27 mouse cellular contexts compared by ENCODE assay signal in the genomic region with DNA sequence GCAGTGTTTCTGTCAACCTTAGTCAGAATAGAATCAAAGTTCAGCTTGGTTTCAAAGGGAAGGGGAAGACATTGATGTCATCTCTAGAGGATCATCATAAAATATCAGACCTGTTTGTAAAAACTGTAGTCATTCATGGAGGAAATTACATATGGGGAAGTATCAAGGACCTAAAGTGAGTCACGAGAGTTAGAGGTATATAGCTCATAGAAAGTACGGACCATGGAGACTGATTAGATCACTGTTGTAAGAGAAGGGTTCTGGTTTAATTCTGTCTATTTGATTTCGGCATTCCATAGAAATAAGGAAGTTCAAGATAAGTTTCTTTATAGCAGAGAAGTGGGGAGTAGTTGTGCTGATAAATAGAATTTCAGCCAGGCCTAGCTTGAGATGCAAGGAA.
A peak's percentile ranks its signal among the peaks of the same experiment; 100 is the strongest.
DNase-seq lines count a peak whose midpoint lies in the region; ATAC-seq and TF ChIP-seq lines count a peak whose summit lies in the region.
"Had no signal": no experiment of that assay in that cellular context is flagged by ENCODE, and none has a peak within 500 bp of the region (broad histone marks: within the 10 kb centered on the region; RNA-seq: fewer than 3 reads in every experiment).

No protein-coding gene starts in this region.

- no peaks in the 10 kb centered on the region for H3K79me2 ChIP-seq in MEL (ENCODE audit: control insufficient read depth, insufficient read depth, low read length, poor library complexity)

- H3K4me3 ChIP-seq in MEL (ENCODE audit: control insufficient read depth in 1 of 2, insufficient read depth in 1 of 2, low read depth in 2 of 2, low read length in 2 of 2) = no peak overlapping the region
- no peak overlapping the region for H3K4me3 ChIP-seq in hindbrain, embryonic 12.5 days
- no peak overlapping the region for H3K4me3 ChIP-seq in stomach, postnatal 0 days (ENCODE audit: low read depth, low read length)
- H3K4me3 ChIP-seq in forebrain, embryonic 15.5 days = no peak overlapping the region
- H3K4me3 ChIP-seq: embryonic facial prominence, embryonic 10.5 days; embryonic facial prominence, embryonic 12.5 days; erythroblast, embryonic 14.5 days; forebrain, embryonic 10.5 days; forebrain, embryonic 12.5 days had no signal

- H3K4me2 ChIP-seq in hindbrain, embryonic 12.5 days (replicated peaks) = no peak overlapping the region
- H3K4me2 ChIP-seq in stomach, postnatal 0 days (replicated peaks; ENCODE audit: low read depth) = no peak overlapping the region
- H3K4me2 ChIP-seq in forebrain, embryonic 15.5 days (replicated peaks) = no peak overlapping the region
- H3K4me2 ChIP-seq: embryonic facial prominence, embryonic 12.5 days; forebrain, embryonic 12.5 days had no signal

- no peak for TF ChIP-seq CTCF in MEL (IDR thresholded peaks at IDR 0.05 in 2 of 3, conservative IDR thresholded peaks at IDR 0.05 in 1 of 3; ENCODE audit: control insufficient read depth in 1 of 3, insufficient read depth in 1 of 3, low read depth in 2 of 3, low read length in 3 of 3, poor library complexity in 1 of 3, severe bottlenecking in 1 of 3)
- no peak for TF ChIP-seq CTCF in stomach, postnatal 0 days (IDR thresholded peaks at IDR 0.05; ENCODE audit: low read depth)

- TF ChIP-seq EP300 in MEL (IDR thresholded peaks at IDR 0.05; ENCODE audit: low read depth in 1 of 2, low read length in 2 of 2) = no peak
- no peak for TF ChIP-seq EP300 in stomach, postnatal 0 days (optimal IDR thresholded peaks at IDR 0.05)

- TF ChIP-seq POLR2A in MEL (IDR thresholded peaks at IDR 0.05; ENCODE audit: control insufficient read depth in 1 of 2, insufficient read depth in 1 of 2, low read depth in 1 of 2, low read length in 2 of 2, poor library complexity in 1 of 2) = no peak

- no peak overlapping the region for H3K27ac ChIP-seq in MEL (ENCODE audit: control insufficient read depth, low read depth, low read length)
- H3K27ac ChIP-seq in hindbrain, embryonic 12.5 days = no peak overlapping the region
- no peak overlapping the region for H3K27ac ChIP-seq in stomach, postnatal 0 days (replicated peaks)
- H3K27ac ChIP-seq in forebrain, embryonic 15.5 days (replicated peaks) = no peak overlapping the region
- H3K27ac ChIP-seq: embryonic facial prominence, embryonic 10.5 days; embryonic facial prominence, embryonic 12.5 days; forebrain, embryonic 10.5 days; forebrain, embryonic 12.5 days had no signal

- WGBS in hindbrain, embryonic 12.5 days = 95% methylated on average over 3 of the region's 3 CpGs
- 83% methylated on average over 3 of the region's 3 CpGs for WGBS in stomach, postnatal 0 days
- 90% methylated on average over 3 of the region's 3 CpGs for WGBS in forebrain, embryonic 15.5 days

- no peaks in the 10 kb centered on the region for H3K4me1 ChIP-seq in MEL (ENCODE audit: control insufficient read depth in 1 of 2, insufficient read depth in 2 of 2, low read length in 2 of 2)
- H3K4me1 ChIP-seq in hindbrain, embryonic 12.5 days = no peaks in the 10 kb centered on the region
- H3K4me1 ChIP-seq in stomach, postnatal 0 days (replicated peaks; ENCODE audit: control insufficient read depth, insufficient read depth) = no peaks in the 10 kb centered on the region
- no peaks in the 10 kb centered on the region for H3K4me1 ChIP-seq in forebrain, embryonic 15.5 days
- H3K4me1 ChIP-seq: embryonic facial prominence, embryonic 10.5 days; embryonic facial prominence, embryonic 12.5 days; forebrain, embryonic 10.5 days; forebrain, embryonic 12.5 days had no signal

- DNase-seq in MEL (ENCODE audit: low read depth, low spot score) = peak; percentile 7
- DNase-seq in layer of hippocampus, postnatal 10 days (ENCODE audit: low spot score in 2 of 2) = no peak
- DNase-seq in stomach, postnatal 0 days (ENCODE audit: low spot score) = no peak
- DNase-seq: adrenal gland, adult 2 months; adrenal gland, postnatal 10 days; adrenal gland, postnatal 25 days; B cell, adult 2 months; cerebellum, adult 11 months; cerebellum, adult 18-20 months; cerebellum, adult 8-10 months; cerebellum, adult 9-11 months; cerebellum, postnatal 14 days; cerebellum, postnatal 36 days; forebrain, postnatal 0 days had no signal

- H3K9me3 ChIP-seq in MEL (replicated peaks; ENCODE audit: insufficient read depth, low read length) = no peaks in the 10 kb centered on the region
- H3K9me3 ChIP-seq in hindbrain, embryonic 12.5 days (replicated peaks) = no peaks in the 10 kb centered on the region
- H3K9me3 ChIP-seq in stomach, postnatal 0 days (ENCODE audit: control insufficient read depth, low read length) = no peaks in the 10 kb centered on the region
- no peaks in the 10 kb centered on the region for H3K9me3 ChIP-seq in forebrain, embryonic 15.5 days
- H3K9me3 ChIP-seq: embryonic facial prominence, embryonic 10.5 days; embryonic facial prominence, embryonic 12.5 days; forebrain, embryonic 10.5 days; forebrain, embryonic 12.5 days; G1E had no signal

- no peaks in the 10 kb centered on the region for H3K36me3 ChIP-seq in MEL (ENCODE audit: control insufficient read depth in 1 of 2, insufficient read depth in 2 of 2, low read length in 2 of 2)
- H3K36me3 ChIP-seq in hindbrain, embryonic 12.5 days = no peaks in the 10 kb centered on the region
- H3K36me3 ChIP-seq in stomach, postnatal 0 days (ENCODE audit: control insufficient read depth, insufficient read depth, low read length) = no peaks in the 10 kb centered on the region
- no peaks in the 10 kb centered on the region for H3K36me3 ChIP-seq in forebrain, embryonic 15.5 days
- H3K36me3 ChIP-seq: embryonic facial prominence, embryonic 10.5 days; embryonic facial prominence, embryonic 12.5 days; forebrain, embryonic 10.5 days; forebrain, embryonic 12.5 days; G1E had no signal

- no peaks in the 10 kb centered on the region for H3K27me3 ChIP-seq in MEL (ENCODE audit: control insufficient read depth in 1 of 2, insufficient read depth in 2 of 2, low read length in 2 of 2)
- no peaks in the 10 kb centered on the region for H3K27me3 ChIP-seq in hindbrain, embryonic 12.5 days
- no peaks in the 10 kb centered on the region for H3K27me3 ChIP-seq in stomach, postnatal 0 days (ENCODE audit: control insufficient read depth, insufficient read depth, low read length)
- H3K27me3 ChIP-seq in forebrain, embryonic 15.5 days = no peaks in the 10 kb centered on the region
- H3K27me3 ChIP-seq: CH12.LX; embryonic facial prominence, embryonic 12.5 days; forebrain, embryonic 12.5 days had no signal

- TF ChIP-seq RAD21 in MEL (IDR thresholded peaks at IDR 0.05; ENCODE audit: low read depth, low read length) = no peak

- no peak overlapping the region for H3K9ac ChIP-seq in MEL (ENCODE audit: control insufficient read depth, low read depth, low read length, poor library complexity, severe bottlenecking)
- H3K9ac ChIP-seq in hindbrain, embryonic 12.5 days = no peak overlapping the region
- no peak overlapping the region for H3K9ac ChIP-seq in stomach, postnatal 0 days (ENCODE audit: low read length)
- no peak overlapping the region for H3K9ac ChIP-seq in forebrain, embryonic 15.5 days (replicated peaks)
- H3K9ac ChIP-seq: embryonic facial prominence, embryonic 12.5 days; forebrain, embryonic 12.5 days; forebrain, postnatal 0 days had no signal

- peak; percentile 71 for ATAC-seq in granulocyte monocyte progenitor cell, adult 5-6 weeks (replicated peaks; ENCODE audit: poor library complexity, severe bottlenecking)
- peak; percentile 45 for ATAC-seq in megakaryocyte progenitor cell, adult 5-6 weeks (replicated peaks; ENCODE audit: poor library complexity)
- ATAC-seq in hindbrain, embryonic 12.5 days (ENCODE audit: low FRiP score) = no peak
- no peak for ATAC-seq in stomach, postnatal 0 days (ENCODE audit: low FRiP score, low TSS enrichment)
- no peak for ATAC-seq in forebrain, embryonic 15.5 days (replicated peaks)
- ATAC-seq: CD4-positive, CD25-positive, alpha-beta regulatory T cell, adult 4 months; forebrain, embryonic 14.5 days; forebrain, postnatal 0 days had no signal

TF ChIP-seq in MEL, 35 proteins besides CTCF, POLR2A, EP300 and RAD21:
- no peak for TF ChIP-seq POLR2AphosphoS2 (IDR thresholded peaks at IDR 0.05; ENCODE audit: low read length)
- TF ChIP-seq ELF1 (IDR thresholded peaks at IDR 0.05; ENCODE audit: low read depth, low read length) = no peak
- no peak for TF ChIP-seq KAT2A (conservative IDR thresholded peaks at IDR 0.05; ENCODE audit: low read depth, low read length)
- no peak for TF ChIP-seq NRF1 (IDR thresholded peaks at IDR 0.05; ENCODE audit: insufficient read depth, low read depth, low read length, poor library complexity, severe bottlenecking)
- no peak for TF ChIP-seq MEF2A (IDR thresholded peaks at IDR 0.05; ENCODE audit: extremely low read depth, insufficient replicate concordance, low read depth, low read length, poor library complexity, severe bottlenecking)
- TF ChIP-seq TCF12 (IDR thresholded peaks at IDR 0.05; ENCODE audit: low read depth, low read length) = no peak
- TF ChIP-seq TBP (IDR thresholded peaks at IDR 0.05; ENCODE audit: low read depth, low read length) = no peak
- no peak for TF ChIP-seq GATA1 (IDR thresholded peaks at IDR 0.05; ENCODE audit: low read depth, low read length)
- TF ChIP-seq USF2 (IDR thresholded peaks at IDR 0.05; ENCODE audit: borderline replicate concordance in 1 of 2, insufficient read depth in 1 of 2, low read depth in 1 of 2, low read length in 2 of 2) = no peak
- TF ChIP-seq SIN3A (IDR thresholded peaks at IDR 0.05; ENCODE audit: low read length) = no peak
- no peak for TF ChIP-seq ZKSCAN1 (IDR thresholded peaks at IDR 0.05; ENCODE audit: low read depth, low read length)
- TF ChIP-seq RCOR1 (IDR thresholded peaks at IDR 0.05; ENCODE audit: low read depth, low read length) = no peak
- no peak for TF ChIP-seq MAFK (IDR thresholded peaks at IDR 0.05; ENCODE audit: borderline replicate concordance, low read depth, low read length)
- no peak for TF ChIP-seq SMC3 (IDR thresholded peaks at IDR 0.05; ENCODE audit: low read depth, low read length)
- no peak for TF ChIP-seq CHD2 (IDR thresholded peaks at IDR 0.05; ENCODE audit: low read length)
- TF ChIP-seq MYC (IDR thresholded peaks at IDR 0.05; ENCODE audit: low read depth, low read length) = no peak
- TF ChIP-seq ZNF384 (IDR thresholded peaks at IDR 0.05; ENCODE audit: low read depth, low read length) = no peak
- no peak for TF ChIP-seq USF1 (IDR thresholded peaks at IDR 0.05; ENCODE audit: low read depth, low read length)

Comparison
In these comparisons a context has a peak if more than half of its experiments do, and no peak if none do; other contexts are left out.
1. ATAC-seq: peak in granulocyte monocyte progenitor cell, adult 5-6 weeks (single experiment) and megakaryocyte progenitor cell, adult 5-6 weeks (single experiment); none in hindbrain, embryonic 12.5 days (single experiment), stomach, postnatal 0 days (single experiment) and forebrain, embryonic 15.5 days (single experiment).